Mouse (Mus musculus) spleen, embryonic (tissue): ENCODE measurements around the gene Cast.

ENCODE experiments used
- CTCF ChIA-PET: fragments of 350-600 bp; sonication (Branson Sonifier 250); formaldehyde crosslinking; loops from one replicate; lab custom pipeline; 2022; lab: Charles Lee

Gene Cast

GRCm38 (mm10) chr13:74808152-74808929 lies at the start of gene Cast:
Cast (minus strand) TSS chr13:74808810.
- CTCF ChIA-PET = interaction anchor here (0.6 kb wide), 1 partner anchor 1071 kb away, joined by 7 read pairs; no protein-coding TSS in a partner anchor

GRCm38 (mm10) chr13:74854338-74855047 lies 45.9 kb upstream of the Cast start:
- CTCF ChIA-PET = interaction anchor here (0.7 kb wide), 1 partner anchor 215 kb away, joined by 4 read pairs; the partner anchor contains the start of gene Erap1

- CTCF ChIA-PET = no interaction called here
Measured at GRCm38 (mm10) chr13:74850823-74851222, 42.2 kb upstream of the Cast start.

- CTCF ChIA-PET = no interaction called here
Measured at GRCm38 (mm10) chr13:74845886-74846285, 37.3 kb upstream of the Cast start.

GRCm38 (mm10) chr13:74834543-74834942 lies 25.9 kb upstream of the Cast start:
- CTCF ChIA-PET = no interaction called here

GRCm38 (mm10) chr13:74822095-74822494 lies 13.5 kb upstream of the Cast start:
- CTCF ChIA-PET = no interaction called here

- CTCF ChIA-PET = no interaction called here
Measured at GRCm38 (mm10) chr13:74815753-74816152, 7.1 kb upstream of the Cast start.

- CTCF ChIA-PET = no interaction called here
Measured at GRCm38 (mm10) chr13:74807446-74808151, 1.0 kb downstream of the Cast start.

- CTCF ChIA-PET = no interaction called here
Measured at GRCm38 (mm10) chr13:74806934-74807333, 1.7 kb downstream of the Cast start.

- CTCF ChIA-PET = no interaction called here
Measured at GRCm38 (mm10) chr13:74794435-74794834, 14.2 kb downstream of the Cast start.

GRCm38 (mm10) chr13:74787681-74788080 lies 20.9 kb downstream of the Cast start:
- CTCF ChIA-PET = interaction anchor here (0.7 kb wide), 1 partner anchor 15 kb away, joined by 15 read pairs; no protein-coding TSS in a partner anchor

- CTCF ChIA-PET = interaction anchor here (0.8 kb wide), 1 partner anchor 134 kb away, joined by 3 read pairs; no protein-coding TSS in a partner anchor
Measured at GRCm38 (mm10) chr13:74772151-74772550, 36.5 kb downstream of the Cast start.

GRCm38 (mm10) chr13:74770480-74770879 lies 38.1 kb downstream of the Cast start:
- CTCF ChIA-PET = interaction anchor here (0.7 kb wide), 1 partner anchor 307 kb away, joined by 3 read pairs; no protein-coding TSS in a partner anchor

- CTCF ChIA-PET = interaction anchor here (0.7 kb wide), 1 partner anchor 306 kb away, joined by 3 read pairs; no protein-coding TSS in a partner anchor
Measured at GRCm38 (mm10) chr13:74769871-74770270, 38.7 kb downstream of the Cast start.

GRCm38 (mm10) chr13:74767186-74767585 lies 41.4 kb downstream of the Cast start:
- CTCF ChIA-PET = no interaction called here

GRCm38 (mm10) chr13:74762741-74763140 lies 45.9 kb downstream of the Cast start:
- CTCF ChIA-PET = interaction anchor here (0.6 kb wide), 1 partner anchor 39 kb away, joined by 8 read pairs; no protein-coding TSS in a partner anchor

- CTCF ChIA-PET = no interaction called here
Measured at GRCm38 (mm10) chr13:74759152-74759551, 49.5 kb downstream of the Cast start.

- CTCF ChIA-PET = no interaction called here
Measured at GRCm38 (mm10) chr13:74743219-74743618, 65.4 kb downstream of the Cast start.

GRCm38 (mm10) chr13:74736396-74736795 lies 72.2 kb downstream of the Cast start:
- CTCF ChIA-PET = no interaction called here

GRCm38 (mm10) chr13:74735834-74736233 lies 72.8 kb downstream of the Cast start:
- CTCF ChIA-PET = no interaction called here

- CTCF ChIA-PET = no interaction called here
Measured at GRCm38 (mm10) chr13:74733726-74734125, 74.9 kb downstream of the Cast start.

- CTCF ChIA-PET = no interaction called here
Measured at GRCm38 (mm10) chr13:74719002-74719401, 89.6 kb downstream of the Cast start.
